In the genomic region with DNA sequence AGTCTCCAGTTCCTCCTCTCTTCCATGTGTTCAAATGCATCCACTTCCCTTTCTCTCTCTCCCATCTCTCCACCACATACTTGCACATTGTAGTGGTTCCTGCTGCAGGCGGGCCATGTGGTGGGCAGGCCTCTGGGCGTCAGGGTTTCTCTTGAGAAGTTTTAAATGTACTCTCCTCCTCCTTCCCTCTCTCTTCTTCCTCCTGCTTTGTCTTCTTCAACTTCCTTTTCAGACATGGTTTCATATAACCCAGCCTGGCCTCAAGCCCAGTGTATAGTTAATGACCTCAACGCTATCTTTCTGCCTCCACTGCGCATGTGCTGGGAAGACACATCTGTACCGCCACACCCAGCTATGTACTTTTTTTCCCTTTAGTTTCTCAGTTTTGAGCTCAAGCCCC, we compare ENCODE assay signal across 10 mouse cellular contexts.
DNase-seq lines count a peak whose midpoint lies in the region; ATAC-seq and TF ChIP-seq lines count a peak whose summit lies in the region.
"Had no signal": no experiment of that assay in that cellular context is flagged by ENCODE, and none has a peak within 500 bp of the region (broad histone marks: within the 10 kb centered on the region; RNA-seq: fewer than 3 reads in every experiment).

No protein-coding gene starts in this region.

- ATAC-seq in midbrain, embryonic 16.5 days: no peak
- ATAC-seq: inflammation-experienced regulatory T-cells, adult 6 months had no signal

- H3K27ac ChIP-seq in small intestine, adult 2 months (ENCODE audit: insufficient read depth, low read depth, low read length): peak overlapping the region; percentile 72
- no peak overlapping the region for H3K27ac ChIP-seq in midbrain, embryonic 16.5 days (ENCODE audit: low read length)

- H3K4me3 ChIP-seq in small intestine, adult 2 months (ENCODE audit: low read depth, low read length): peak overlapping the region; percentile 42
- no peak overlapping the region for H3K4me3 ChIP-seq in midbrain, embryonic 16.5 days (ENCODE audit: low read depth, low read length)

- H3K4me1 ChIP-seq in small intestine, adult 2 months (ENCODE audit: control insufficient read depth, insufficient read depth, insufficient read length, low read length): peaks cover 16% of the 10 kb centered on the region
- no peaks in the 10 kb centered on the region for H3K4me1 ChIP-seq in midbrain, embryonic 16.5 days (ENCODE audit: control insufficient read depth, insufficient read depth, low read length)

- 24% methylated on average over 5 of the region's 5 CpGs for WGBS in small intestine, adult 2 months
- 92% methylated on average over 5 of the region's 5 CpGs for WGBS in midbrain, embryonic 16.5 days

- no peak overlapping the region for H3K4me2 ChIP-seq in midbrain, embryonic 16.5 days (ENCODE audit: low read length)

- no peaks in the 10 kb centered on the region for H3K36me3 ChIP-seq in small intestine, adult 2 months (ENCODE audit: control insufficient read depth, insufficient read depth, low read length)
- no peaks in the 10 kb centered on the region for H3K36me3 ChIP-seq in midbrain, embryonic 16.5 days (ENCODE audit: control insufficient read depth, insufficient read depth, low read length)

- no peak for TF ChIP-seq CTCF in small intestine, adult 2 months (IDR thresholded peaks at IDR 0.05; ENCODE audit: extremely low read depth, insufficient read length, insufficient replicate concordance, low read depth, low read length)

- no peak overlapping the region for H3K9ac ChIP-seq in midbrain, embryonic 16.5 days (ENCODE audit: low read depth, low read length)

- H3K9me3 ChIP-seq in midbrain, embryonic 16.5 days (replicated peaks; ENCODE audit: control insufficient read depth, low read length, poor library complexity, severe bottlenecking): peaks cover 3% of the 10 kb centered on the region; the same call in 1 of the 2 replicates

- peak; percentile 23 for DNase-seq in gastrocnemius, adult 18-20 months (ENCODE audit: low spot score)
- no peak for DNase-seq in gastrocnemius, adult 8-10 months (ENCODE audit: low spot score in 2 of 2)
- peak; percentile 34 for DNase-seq in ovary, adult 18-20 months (ENCODE audit: low spot score)
- DNase-seq in ovary, postnatal 10 days (ENCODE audit: low spot score): no peak
- peak; percentile 63 for DNase-seq in heart, postnatal 4 days
- DNase-seq in testis, postnatal 14 days (ENCODE audit: low spot score): no peak
- DNase-seq: spleen, adult 18-20 months had no signal

- H3K27me3 ChIP-seq in small intestine, adult 2 months (ENCODE audit: control insufficient read depth, insufficient read depth, low read length): no peaks in the 10 kb centered on the region
- H3K27me3 ChIP-seq in midbrain, embryonic 16.5 days (ENCODE audit: control insufficient read depth, insufficient read depth, low read depth, low read length): no peaks in the 10 kb centered on the region

- TF ChIP-seq POLR2A in small intestine, adult 2 months (IDR thresholded peaks at IDR 0.05; ENCODE audit: low read depth, low read length): no peak

Comparison
In these comparisons a context has a peak if more than half of its experiments do, and no peak if none do; other contexts are left out.
1. DNase-seq: peak in gastrocnemius, adult 18-20 months (single experiment), ovary, adult 18-20 months (single experiment) and heart, postnatal 4 days (single experiment); none in gastrocnemius, adult 8-10 months (0 of 2), ovary, postnatal 10 days (single experiment) and testis, postnatal 14 days (single experiment).